Mouse (Mus musculus): Measurements from ENCODE around the gene Nat8f4.

DNA sequence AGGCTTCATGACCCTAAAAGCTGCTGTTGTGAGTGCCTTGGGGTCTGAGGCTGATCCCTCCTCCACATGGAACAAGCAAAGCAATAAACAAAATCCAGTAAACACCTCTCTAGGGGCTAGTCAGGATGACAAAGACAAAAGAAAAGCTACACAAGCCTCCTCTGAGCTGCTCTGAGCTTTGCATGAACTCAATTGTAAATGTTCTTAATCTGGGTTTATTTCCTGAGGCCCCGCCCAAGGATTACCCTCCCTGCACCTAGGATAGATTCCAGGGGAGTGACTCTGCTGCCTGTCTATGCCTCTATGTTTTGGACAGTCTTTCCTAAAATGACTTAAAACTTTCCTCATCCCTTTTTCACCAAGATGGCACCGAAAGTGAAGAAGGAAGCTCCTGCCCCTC is 15.7 kb downstream of the Nat8f4 start:
- TF ChIP-seq POLR2A (IDR thresholded peaks at IDR 0.05; ENCODE audit: insufficient read length, low read depth) (no peak), MYOG (IDR thresholded peaks at IDR 0.05; ENCODE audit: control insufficient read depth in 1 of 3, insufficient read depth in 1 of 3, insufficient read length in 2 of 3, low read depth in 2 of 3) (no peak), MYOD1 (IDR thresholded peaks at IDR 0.05; ENCODE audit: control insufficient read depth in 1 of 3, insufficient read length in 2 of 3, low read depth in 2 of 3) (no peak), MAX (IDR thresholded peaks at IDR 0.05; ENCODE audit: low read depth) (no peak), SRF (IDR thresholded peaks at IDR 0.05; ENCODE audit: control insufficient read depth, insufficient read length, low read depth) (no peak), CEBPB (IDR thresholded peaks at IDR 0.05; ENCODE audit: insufficient read depth, poor library complexity, severe bottlenecking) (no peak)

Measured in myocyte (in vitro differentiated cells).